Mouse (Mus musculus): ENCODE results near the gene Echdc2.
"Not testable (repeated sequence)": the region's sequence is repeated elsewhere in the genome, so short reads cannot be mapped to it uniquely, and the experiment has no call there.

The Echdc2 gene

GRCm38 (mm10) chr4:108165152-108165895, at the start of gene Echdc2:
Echdc2 (plus strand) TSS chr4:108165437.
- DNase-seq (ENCODE audit: low spot score): peak; percentile 80

GRCm38 (mm10) chr4:108116466-108116865, 48.8 kb upstream of the Echdc2 start:
- no peak for DNase-seq (ENCODE audit: low spot score)

- DNase-seq (ENCODE audit: low spot score): no peak
These were observed 47.7 kb upstream of the Echdc2 start for GRCm38 (mm10) chr4:108117488-108117887.

- DNase-seq (ENCODE audit: low spot score): peak; percentile 94
These were observed 47.0 kb upstream of the Echdc2 start for GRCm38 (mm10) chr4:108117924-108118876.

GRCm38 (mm10) chr4:108124104-108124503, 41.1 kb upstream of the Echdc2 start:
- DNase-seq (ENCODE audit: low spot score): no peak

GRCm38 (mm10) chr4:108126260-108126659, 39.0 kb upstream of the Echdc2 start:
- DNase-seq (ENCODE audit: low spot score): no peak

GRCm38 (mm10) chr4:108127516-108127915, 37.7 kb upstream of the Echdc2 start:
- no peak for DNase-seq (ENCODE audit: low spot score)

- DNase-seq (ENCODE audit: low spot score): no peak
These were observed 36.9 kb upstream of the Echdc2 start for GRCm38 (mm10) chr4:108128339-108128738.

GRCm38 (mm10) chr4:108130452-108130851, 34.8 kb upstream of the Echdc2 start:
- no peak for DNase-seq (ENCODE audit: low spot score)

- DNase-seq (ENCODE audit: low spot score): no peak
These were observed 28.3 kb upstream of the Echdc2 start for GRCm38 (mm10) chr4:108136938-108137337.

- DNase-seq (ENCODE audit: low spot score): not testable (repeated sequence)
These were observed 22.1 kb upstream of the Echdc2 start for GRCm38 (mm10) chr4:108143178-108143577.

- no peak for DNase-seq (ENCODE audit: low spot score)
These were observed 21.5 kb upstream of the Echdc2 start for GRCm38 (mm10) chr4:108143778-108144177.

GRCm38 (mm10) chr4:108144880-108145279, 20.4 kb upstream of the Echdc2 start, which contains the start of gene Scp2:
Scp2 (minus strand) TSS chr4:108144998.
- DNase-seq (ENCODE audit: low spot score): no peak

GRCm38 (mm10) chr4:108145554-108145953, 19.7 kb upstream of the Echdc2 start:
- not testable (repeated sequence) for DNase-seq (ENCODE audit: low spot score)

- not testable (repeated sequence) for DNase-seq (ENCODE audit: low spot score)
These were observed 10.1 kb upstream of the Echdc2 start for GRCm38 (mm10) chr4:108155141-108155540.

- no peak for DNase-seq (ENCODE audit: low spot score)
These were observed 3.3 kb upstream of the Echdc2 start for GRCm38 (mm10) chr4:108161936-108162335.

- DNase-seq (ENCODE audit: low spot score): no peak
These were observed 1.9 kb upstream of the Echdc2 start for GRCm38 (mm10) chr4:108163291-108163690.

- no peak for DNase-seq (ENCODE audit: low spot score)
These were observed 1.6 kb downstream of the Echdc2 start for GRCm38 (mm10) chr4:108166874-108167273.

- no peak for DNase-seq (ENCODE audit: low spot score)
These were observed 2.8 kb downstream of the Echdc2 start for GRCm38 (mm10) chr4:108168056-108168455.

- no peak for DNase-seq (ENCODE audit: low spot score)
These were observed 17.0 kb downstream of the Echdc2 start for GRCm38 (mm10) chr4:108182278-108182677.

- DNase-seq (ENCODE audit: low spot score): no peak
These were observed 27.6 kb downstream of the Echdc2 start for GRCm38 (mm10) chr4:108192821-108193323.

GRCm38 (mm10) chr4:108196277-108196855, 31.1 kb downstream of the Echdc2 start:
- DNase-seq (ENCODE audit: low spot score): peak; percentile 53

Measured in embryo, embryonic 10 days (tissue).